Mouse (Mus musculus) liver, adult 2 months (tissue): ENCODE results near the gene Fgd3.

Experiments
- CTCF ChIP-seq: fragments of 200-500 bp; IDR thresholded peaks from 2 replicates; pipeline ENCODE4 v1.5.1; 2011; ENCODE audit warnings: low read depth, low read length, control low read depth
- POLR2A ChIP-seq: fragments of 200-500 bp; IDR thresholded peaks from 2 replicates; pipeline ENCODE4 v1.6.1; 2011; ENCODE audit warnings: low read length, control low read depth; ENCODE audit not compliant: insufficient read depth; ENCODE audit errors: extremely low read depth

DNA sequence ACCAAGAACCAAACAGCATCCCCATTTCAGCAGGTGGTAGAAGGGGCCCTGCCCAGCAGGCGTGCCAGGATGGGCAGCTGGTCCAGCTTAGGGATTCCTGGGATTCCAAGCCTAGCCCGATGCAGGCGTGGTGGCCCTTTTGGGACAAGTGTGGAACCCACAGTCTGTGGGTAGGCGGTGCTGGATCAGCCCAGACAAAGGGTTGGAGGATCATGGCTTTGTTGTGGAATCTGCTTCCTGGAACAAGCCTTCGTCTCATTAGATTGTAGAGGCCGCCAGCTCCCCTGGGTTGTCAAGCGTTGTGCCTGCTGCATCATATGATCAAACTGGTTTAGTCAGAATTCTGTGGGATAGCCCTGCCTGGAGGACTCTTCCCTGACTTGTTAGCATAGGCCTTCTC, 42.3 kb upstream of the Fgd3 start:
- TF ChIP-seq CTCF (no peak), POLR2A (no peak)
